Mouse (Mus musculus): ENCODE measurements around the gene Pigv.

The Pigv gene

DNA sequence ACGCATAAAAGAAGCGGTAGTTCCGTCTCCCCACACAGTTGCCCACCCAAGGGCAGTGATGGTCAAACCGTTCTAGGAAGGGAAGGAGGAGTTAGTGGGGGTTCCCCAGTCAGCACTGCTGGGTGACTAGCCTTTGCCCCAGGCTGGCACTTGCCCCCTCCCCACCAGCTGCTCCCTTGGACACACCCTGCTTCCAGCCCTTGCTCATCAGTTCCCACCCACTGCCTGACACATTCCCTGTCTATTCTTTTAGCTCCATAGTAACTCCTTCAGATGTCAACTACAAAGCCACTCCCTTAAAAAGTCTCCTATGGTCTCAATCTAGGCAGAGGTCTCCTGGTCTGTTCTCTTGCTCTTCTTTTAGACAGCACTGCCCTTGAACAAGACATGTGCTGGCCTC is 58.6 kb downstream of the Pigv start:
- DNase-seq (ENCODE audit: inconsistent ontology term), result no peak

DNA sequence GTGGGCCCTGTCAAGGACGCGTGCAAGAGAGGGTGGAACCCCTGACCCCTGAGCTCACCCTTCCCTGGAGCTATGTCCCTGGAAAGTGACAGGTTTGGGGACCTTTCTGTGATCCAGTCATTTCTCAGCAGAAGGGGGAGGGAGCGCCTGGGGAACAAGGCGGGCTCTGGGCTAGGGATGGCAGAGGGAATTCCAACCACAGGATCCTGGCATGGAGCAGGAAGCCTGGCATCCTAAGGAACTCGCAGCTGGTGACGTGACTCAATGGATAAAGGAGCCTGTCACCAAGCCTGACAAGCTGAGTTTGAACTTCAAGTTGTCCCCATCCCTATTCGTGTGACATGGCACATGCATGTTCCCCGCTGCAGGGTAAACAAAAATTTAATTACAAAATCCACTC is 59.4 kb downstream of the Pigv start:
- no peak for DNase-seq (ENCODE audit: inconsistent ontology term)

DNA sequence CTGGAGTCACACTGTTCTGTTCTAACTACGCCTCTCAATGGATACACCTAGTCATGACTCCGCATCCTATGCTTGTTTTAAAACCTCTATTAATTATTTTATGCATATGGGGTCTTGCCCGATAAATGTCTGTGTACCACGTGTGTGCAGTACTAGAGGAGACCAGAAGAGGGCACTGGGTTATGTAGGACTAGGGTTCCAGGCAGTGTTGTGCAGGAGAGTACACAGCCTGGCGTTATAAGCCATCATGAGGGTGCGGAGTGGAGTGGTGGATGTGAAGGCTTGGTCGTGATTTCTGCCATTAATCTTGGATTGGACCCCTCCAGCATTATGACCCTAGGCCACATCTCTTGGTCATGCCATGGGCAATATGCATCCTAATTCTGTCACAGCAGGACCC is 60.0 kb downstream of the Pigv start:
- DNase-seq (ENCODE audit: inconsistent ontology term), result no peak

DNA sequence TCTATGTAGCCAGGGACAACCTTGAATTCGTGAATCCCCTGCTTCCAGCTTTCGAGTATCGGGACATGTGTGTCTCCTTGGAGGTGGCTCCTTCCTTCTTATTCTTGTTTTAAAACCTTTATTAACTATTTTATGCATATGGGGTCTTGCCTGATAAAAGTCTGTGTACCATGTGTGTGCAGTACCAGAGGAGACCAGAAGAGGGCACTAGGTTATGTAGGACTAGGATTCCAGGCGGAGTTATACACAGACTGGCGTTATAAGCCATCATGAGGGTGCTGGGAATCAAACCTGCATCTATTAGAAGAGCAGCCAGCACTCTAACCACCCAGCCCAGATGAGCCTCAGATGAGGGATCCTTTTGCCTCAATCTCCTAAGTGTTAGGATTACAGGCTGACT is 60.6 kb downstream of the Pigv start:
- no peak for DNase-seq (ENCODE audit: inconsistent ontology term)

Data from Muller cell, postnatal 12 days (primary cell).